Mouse (Mus musculus): ENCODE data around the gene Tomm40l.

Tomm40l gene

GRCm38 (mm10) chr1:171192283-171192682, 30.0 kb downstream of the Tomm40l start:
- no peak for DNase-seq (ENCODE audit: low spot score)

- DNase-seq (ENCODE audit: low spot score) = no peak
These were observed 31.5 kb downstream of the Tomm40l start for GRCm38 (mm10) chr1:171190832-171191231.

- DNase-seq (ENCODE audit: low spot score) = no peak
These were observed 32.7 kb downstream of the Tomm40l start for GRCm38 (mm10) chr1:171189476-171190114.

GRCm38 (mm10) chr1:171189046-171189445, 33.3 kb downstream of the Tomm40l start:
- no peak for DNase-seq (ENCODE audit: low spot score)

GRCm38 (mm10) chr1:171187851-171188700, 34.2 kb downstream of the Tomm40l start:
- no peak for DNase-seq (ENCODE audit: low spot score)

GRCm38 (mm10) chr1:171185655-171186054, 36.7 kb downstream of the Tomm40l start:
- no peak for DNase-seq (ENCODE audit: low spot score)

- DNase-seq (ENCODE audit: low spot score) = no peak
These were observed 38.0 kb downstream of the Tomm40l start for GRCm38 (mm10) chr1:171184314-171184713.

- no peak for DNase-seq (ENCODE audit: low spot score)
These were observed 38.7 kb downstream of the Tomm40l start for GRCm38 (mm10) chr1:171183620-171184019.

GRCm38 (mm10) chr1:171183025-171183424, 39.3 kb downstream of the Tomm40l start:
- DNase-seq (ENCODE audit: low spot score) = no peak

GRCm38 (mm10) chr1:171179487-171180171, 42.7 kb downstream of the Tomm40l start:
- DNase-seq (ENCODE audit: low spot score) = no peak

- DNase-seq (ENCODE audit: low spot score) = no peak
These were observed 49.5 kb downstream of the Tomm40l start for GRCm38 (mm10) chr1:171172779-171173178.

GRCm38 (mm10) chr1:171171138-171171537, 51.2 kb downstream of the Tomm40l start:
- DNase-seq (ENCODE audit: low spot score) = no peak

GRCm38 (mm10) chr1:171169913-171170312, 52.4 kb downstream of the Tomm40l start:
- no peak for DNase-seq (ENCODE audit: low spot score)

- no peak for DNase-seq (ENCODE audit: low spot score)
These were observed 53.4 kb downstream of the Tomm40l start for GRCm38 (mm10) chr1:171168906-171169305.

All from ovary, postnatal 10 days (tissue).